Mouse (Mus musculus): ENCODE results near the gene Dnm3. TPM values are rescaled to one million over a fixed set of nuclear protein-coding genes. Genes with fewer than 3 reads are reported as not detected.

Dnm3 gene
- polyA plus RNA-seq, 1 experiment from 2014 or later, result 27.8 TPM

- Histone ChIP-seq H3K4me3 (no peak overlapping the region), H3K4me2 (replicated peaks) (no peak overlapping the region), H3K9me3 (no peaks in the 10 kb centered on the region), H3K4me1 (peaks cover 10% of the 10 kb centered on the region), H3K9ac (no peak overlapping the region), H3K27me3 (replicated peaks) (no peaks in the 10 kb centered on the region), H3K27ac (no peak overlapping the region), H3K36me3 (no peaks in the 10 kb centered on the region)
- no peak for ATAC-seq (ENCODE audit: low FRiP score, low read depth)
- WGBS, result 88% methylated on average over 11 of the region's 11 CpGs
Measured at GRCm38 (mm10) chr1:161991846-161992245, 486.0 kb downstream of the Dnm3 start.

- Histone ChIP-seq H3K4me2 (replicated peaks) (no peak overlapping the region), H3K9me3 (no peaks in the 10 kb centered on the region), H3K4me3 (no peak overlapping the region), H3K27me3 (replicated peaks) (no peaks in the 10 kb centered on the region), H3K9ac (no peak overlapping the region), H3K27ac (no peak overlapping the region), H3K36me3 (no peaks in the 10 kb centered on the region), H3K4me1 (peaks cover 10% of the 10 kb centered on the region)
- 32% methylated on average over 10 of the region's 10 CpGs for WGBS
- no peak for ATAC-seq (ENCODE audit: low FRiP score, low read depth)
Measured at GRCm38 (mm10) chr1:161990684-161991578, 486.9 kb downstream of the Dnm3 start.

DNA sequence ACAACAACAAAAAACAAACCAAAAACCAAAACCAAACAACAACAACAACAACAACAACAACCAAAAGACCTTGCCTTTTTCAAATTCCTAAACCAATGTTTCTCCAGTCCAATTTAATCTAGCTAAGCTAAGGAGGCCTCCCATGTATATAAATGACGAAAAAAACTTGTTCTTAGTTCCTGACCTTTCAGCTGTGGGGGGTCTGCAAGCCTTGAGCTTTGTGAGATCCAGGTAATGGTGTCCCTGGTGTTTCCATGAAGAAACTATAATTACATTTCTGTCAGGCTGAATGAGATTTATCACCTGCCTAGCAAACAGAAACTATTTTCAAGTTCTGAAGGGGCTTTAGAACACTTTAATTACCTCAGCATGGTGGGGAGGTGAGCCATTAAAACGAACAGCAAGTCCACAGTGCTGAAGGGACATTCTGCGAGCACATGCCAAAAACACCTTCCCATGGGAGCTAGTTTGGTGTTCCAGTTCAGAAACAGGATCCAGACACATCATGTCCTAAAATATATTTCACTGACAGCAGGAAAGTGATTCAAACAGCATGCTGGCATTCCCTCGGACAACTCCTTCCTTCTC is 493.8 kb downstream of the Dnm3 start:
- no peak for ATAC-seq (ENCODE audit: low FRiP score, low read depth)
- H3K4me3 ChIP-seq, result no peak overlapping the region
- H3K4me2 ChIP-seq (replicated peaks), result no peak overlapping the region
- no peaks in the 10 kb centered on the region for H3K9me3 ChIP-seq
- H3K9ac ChIP-seq, result no peak overlapping the region
- WGBS, result 14% methylated on average over 4 of the region's 4 CpGs
- H3K36me3 ChIP-seq, result no peaks in the 10 kb centered on the region
- H3K27ac ChIP-seq, result no peak overlapping the region
- peaks cover 11% of the 10 kb centered on the region; the same call in 1 of the 2 replicates for H3K4me1 ChIP-seq
- H3K27me3 ChIP-seq (replicated peaks), result no peaks in the 10 kb centered on the region

DNA sequence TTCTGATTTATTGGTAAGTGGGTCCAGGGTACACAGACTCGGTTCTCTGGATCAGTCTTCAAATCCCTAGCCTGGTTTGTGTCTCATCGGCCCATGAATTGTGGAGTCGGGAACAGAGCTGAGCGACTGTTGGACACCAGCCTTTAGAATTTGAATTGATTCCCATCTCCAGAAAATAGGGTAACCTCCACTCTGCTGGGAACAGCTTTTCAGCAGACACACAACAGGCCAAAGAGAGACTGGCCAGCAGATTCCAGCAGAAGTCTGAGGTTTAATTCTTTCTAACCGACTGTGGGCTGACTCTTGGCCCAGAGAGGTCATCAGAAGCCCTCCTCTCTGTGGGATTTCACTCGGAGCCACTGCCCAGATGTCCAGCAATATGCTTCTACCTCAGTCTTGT is 494.4 kb downstream of the Dnm3 start:
- peaks cover 11% of the 10 kb centered on the region; the same call in 1 of the 2 replicates for H3K4me1 ChIP-seq
- 57% methylated on average over 6 of the region's 6 CpGs for WGBS
- no peak for ATAC-seq (ENCODE audit: low FRiP score, low read depth)

DNA sequence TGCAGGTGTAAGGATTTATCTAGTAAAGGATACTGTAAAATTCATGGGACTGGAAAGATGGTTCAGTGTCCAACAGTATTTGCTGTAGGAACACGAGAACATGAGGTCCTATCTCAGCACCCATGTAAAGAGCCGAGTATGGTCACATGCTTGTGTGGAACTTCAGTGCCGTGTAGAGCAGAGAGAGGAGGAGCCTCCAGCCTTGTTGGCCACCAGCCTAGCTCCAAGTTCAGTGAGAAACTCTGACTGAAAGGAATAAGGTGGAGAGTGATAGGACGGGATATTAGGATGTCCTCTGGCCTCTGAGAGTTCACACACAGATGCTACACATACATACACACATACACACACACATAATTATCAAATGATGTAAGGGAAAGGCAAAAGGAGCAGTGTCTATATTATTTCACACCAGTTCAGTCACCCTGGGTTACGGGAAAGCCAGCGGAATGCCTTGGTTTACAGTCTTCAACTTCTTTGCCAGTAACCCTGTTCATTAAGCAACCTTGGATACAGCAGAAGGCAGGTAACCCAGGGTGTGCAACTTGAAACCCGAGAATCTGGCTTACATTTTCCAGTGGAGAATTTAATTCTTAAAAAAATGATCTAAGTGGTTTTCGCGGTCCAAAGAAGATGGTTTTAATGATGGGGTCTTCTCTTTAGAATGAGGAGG is 497.1 kb downstream of the Dnm3 start:
- 88% methylated on average over 9 of the region's 9 CpGs for WGBS
- no peak overlapping the region for H3K27ac ChIP-seq
- peaks cover 11% of the 10 kb centered on the region; the same call in 1 of the 2 replicates for H3K4me1 ChIP-seq
- H3K4me3 ChIP-seq, result no peak overlapping the region
- H3K27me3 ChIP-seq (replicated peaks), result no peaks in the 10 kb centered on the region
- no peak for ATAC-seq (ENCODE audit: low FRiP score, low read depth)
- H3K4me2 ChIP-seq (replicated peaks), result no peak overlapping the region
- H3K9ac ChIP-seq, result no peak overlapping the region
- H3K36me3 ChIP-seq, result no peaks in the 10 kb centered on the region
- no peaks in the 10 kb centered on the region for H3K9me3 ChIP-seq

More for the DNA sequence above, 494.4 kb downstream of the Dnm3 start:
- H3K27me3 ChIP-seq (replicated peaks), result no peaks in the 10 kb centered on the region
- no peak overlapping the region for H3K9ac ChIP-seq
- H3K4me3 ChIP-seq, result no peak overlapping the region
- H3K4me2 ChIP-seq (replicated peaks), result no peak overlapping the region
- no peaks in the 10 kb centered on the region for H3K36me3 ChIP-seq
- H3K9me3 ChIP-seq, result no peaks in the 10 kb centered on the region
- no peak overlapping the region for H3K27ac ChIP-seq

DNA sequence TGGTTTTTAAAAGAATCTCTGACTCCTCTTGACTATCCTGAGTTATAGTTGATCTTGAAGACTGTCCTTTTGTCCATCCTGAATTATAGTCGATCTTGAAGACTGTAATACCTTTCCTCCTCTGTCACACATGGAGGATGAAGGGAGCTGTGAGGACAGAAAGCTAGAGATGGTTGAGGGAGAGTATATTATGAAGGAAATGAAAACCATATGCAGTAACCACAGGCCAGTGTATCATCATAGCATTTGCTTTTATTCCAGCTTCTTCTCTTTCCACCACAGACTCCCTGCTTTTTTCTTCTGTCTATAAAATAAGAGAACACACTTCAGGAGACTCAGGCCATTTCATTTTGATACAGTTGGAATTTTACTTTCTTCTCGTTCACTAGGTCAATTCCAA is 497.8 kb downstream of the Dnm3 start:
- no peak overlapping the region for H3K9ac ChIP-seq
- no peaks in the 10 kb centered on the region for H3K27me3 ChIP-seq (replicated peaks)
- H3K4me1 ChIP-seq, result peaks cover 11% of the 10 kb centered on the region; the same call in 1 of the 2 replicates
- H3K27ac ChIP-seq, result no peak overlapping the region
- WGBS, result 81% methylated on average over 2 of the region's 2 CpGs
- no peak overlapping the region for H3K4me2 ChIP-seq (replicated peaks)
- no peak overlapping the region for H3K4me3 ChIP-seq
- no peaks in the 10 kb centered on the region for H3K9me3 ChIP-seq
- no peaks in the 10 kb centered on the region for H3K36me3 ChIP-seq
- no peak for ATAC-seq (ENCODE audit: low FRiP score, low read depth)

GRCm38 (mm10) chr1:161979536-161979935 is 498.3 kb downstream of the Dnm3 start, which contains the start of gene 4930558K02Rik:
4930558K02Rik (minus strand) TSS chr1:161979636.
- no peaks in the 10 kb centered on the region for H3K36me3 ChIP-seq
- 74% methylated on average over 1 of the region's 1 CpGs for WGBS
- H3K9me3 ChIP-seq, result no peaks in the 10 kb centered on the region
- H3K4me1 ChIP-seq, result peaks cover 6% of the 10 kb centered on the region; the same call in 1 of the 2 replicates
- no peak within 1 kb of the TSS for H3K27ac ChIP-seq
- no peak for ATAC-seq (ENCODE audit: low FRiP score, low read depth)
- H3K4me2 ChIP-seq (replicated peaks), result no peak within 1 kb of the TSS
- no peaks in the 10 kb centered on the region for H3K27me3 ChIP-seq (replicated peaks)
- H3K4me3 ChIP-seq, result no peak within 1 kb of the TSS
- H3K9ac ChIP-seq, result no peak within 1 kb of the TSS

DNA sequence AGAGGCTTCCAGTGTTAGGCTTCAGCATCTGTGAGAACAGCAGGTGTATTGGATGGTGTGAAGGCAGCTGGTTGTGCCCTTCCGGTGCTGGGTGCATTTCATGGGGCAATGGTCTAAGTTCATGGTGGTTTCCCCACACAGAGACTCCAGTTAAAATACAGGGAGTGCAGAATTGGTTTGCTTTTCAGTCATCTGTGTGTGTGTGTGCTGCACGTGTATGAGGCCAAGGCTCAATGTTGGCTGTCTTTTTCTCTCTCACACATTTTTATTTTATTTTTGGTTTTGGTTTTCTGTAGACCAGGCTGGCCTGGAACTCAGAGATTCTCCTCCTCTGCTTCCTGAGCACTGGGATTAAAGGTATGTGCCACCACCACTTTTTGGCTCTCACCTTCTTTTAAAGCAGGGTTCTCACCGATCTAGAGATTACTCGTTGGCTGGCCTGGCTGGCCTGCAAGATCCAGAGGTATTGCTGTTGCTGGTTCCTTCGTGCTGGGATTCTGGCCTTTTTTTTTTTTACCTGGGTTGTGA is 499.6 kb downstream of the Dnm3 start:
- H3K4me1 ChIP-seq, result no peaks in the 10 kb centered on the region

DNA sequence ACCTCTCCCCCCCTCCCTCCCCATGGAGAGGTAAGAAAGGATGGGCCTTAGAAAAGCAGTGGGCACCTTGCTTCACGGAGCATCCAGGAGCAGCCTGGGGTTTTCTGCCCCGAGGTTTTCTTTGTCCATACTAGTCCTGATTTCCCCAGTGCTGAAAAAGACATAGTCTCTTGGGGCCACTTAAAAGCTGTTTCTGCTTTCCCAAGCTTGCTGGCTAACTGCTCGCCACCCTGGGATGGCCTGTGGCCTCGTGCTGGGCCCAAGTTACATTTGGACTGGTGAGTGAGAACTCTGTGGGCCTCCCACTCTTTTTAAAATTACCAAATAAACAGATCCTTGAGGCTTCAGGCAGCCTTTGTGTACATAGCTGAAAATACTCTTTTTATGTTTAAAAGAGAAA is 500.5 kb downstream of the Dnm3 start:
- no peak for ATAC-seq (ENCODE audit: low FRiP score, low read depth)
- no peak overlapping the region for H3K4me3 ChIP-seq
- no peaks in the 10 kb centered on the region for H3K36me3 ChIP-seq
- WGBS, result 65% methylated on average over 4 of the region's 4 CpGs
- H3K27ac ChIP-seq, result no peak overlapping the region
- H3K9ac ChIP-seq, result no peak overlapping the region; the same call in 1 of the 2 replicates
- H3K4me1 ChIP-seq, result no peaks in the 10 kb centered on the region
- H3K4me2 ChIP-seq (replicated peaks), result no peak overlapping the region
- no peaks in the 10 kb centered on the region for H3K9me3 ChIP-seq
- H3K27me3 ChIP-seq (replicated peaks), result no peaks in the 10 kb centered on the region

More for the DNA sequence above, 499.6 kb downstream of the Dnm3 start:
- no peak overlapping the region for H3K9ac ChIP-seq
- H3K9me3 ChIP-seq, result no peaks in the 10 kb centered on the region
- no peak overlapping the region for H3K4me3 ChIP-seq
- no peak for ATAC-seq (ENCODE audit: low FRiP score, low read depth)
- H3K36me3 ChIP-seq, result no peaks in the 10 kb centered on the region
- H3K4me2 ChIP-seq (replicated peaks), result no peak overlapping the region
- 93% methylated on average over 5 of the region's 5 CpGs for WGBS
- no peaks in the 10 kb centered on the region for H3K27me3 ChIP-seq (replicated peaks)
- H3K27ac ChIP-seq, result no peak overlapping the region

DNA sequence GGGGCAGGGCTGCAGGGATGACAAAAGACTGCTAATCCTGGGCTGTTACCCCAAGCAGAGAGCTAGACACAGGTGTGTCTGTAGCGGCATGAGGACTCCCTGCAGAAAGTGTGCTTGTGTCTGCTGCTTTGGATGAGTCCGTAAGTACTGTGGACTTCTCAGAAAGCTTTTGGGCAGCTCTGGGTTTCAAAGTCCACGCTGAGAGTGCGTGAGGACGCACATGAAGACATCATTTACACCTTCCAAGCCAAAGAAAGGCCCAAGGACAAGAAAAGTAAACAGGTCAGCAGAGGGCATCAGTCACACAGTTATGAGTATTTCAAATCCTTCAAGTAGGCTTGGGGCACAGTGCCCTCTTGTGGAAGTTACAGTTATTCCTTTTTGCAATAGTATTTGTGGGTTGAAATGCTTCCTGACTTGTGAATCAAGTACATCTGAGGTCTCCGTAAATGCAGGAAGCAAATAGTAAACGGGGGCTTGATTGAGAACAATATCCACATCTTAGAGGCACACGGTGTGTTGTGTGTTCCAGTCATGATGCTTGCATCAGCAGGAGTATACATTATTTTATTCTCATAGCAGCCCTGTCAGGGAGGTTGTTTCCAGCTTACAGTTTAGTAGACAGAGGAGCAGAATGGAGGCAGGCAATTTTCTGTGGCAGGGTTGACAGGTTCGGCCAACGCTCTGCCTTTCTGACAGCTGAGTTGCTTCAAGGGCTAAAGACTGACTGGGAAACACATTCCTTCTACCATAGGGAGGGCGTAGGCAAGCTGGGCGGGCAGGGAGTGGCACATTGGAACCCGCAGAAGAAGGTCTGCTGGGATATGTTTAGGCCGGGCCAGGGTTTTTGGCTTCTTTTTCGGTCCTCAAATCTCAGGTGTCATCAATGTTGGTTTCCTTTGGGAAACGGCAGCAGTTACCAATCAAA is 501.3 kb downstream of the Dnm3 start:
- no peaks in the 10 kb centered on the region for H3K4me1 ChIP-seq
- H3K27ac ChIP-seq, result no peak overlapping the region
- 53% methylated on average over 16 of the region's 16 CpGs for WGBS
- peak; percentile 67 for ATAC-seq (ENCODE audit: low FRiP score, low read depth)
- no peak overlapping the region for H3K4me3 ChIP-seq
- H3K36me3 ChIP-seq, result no peaks in the 10 kb centered on the region
- no peak overlapping the region for H3K4me2 ChIP-seq (replicated peaks)
- H3K9me3 ChIP-seq, result no peaks in the 10 kb centered on the region
- no peaks in the 10 kb centered on the region for H3K27me3 ChIP-seq (replicated peaks)
- no peak overlapping the region; the same call in 1 of the 2 replicates for H3K9ac ChIP-seq

DNA sequence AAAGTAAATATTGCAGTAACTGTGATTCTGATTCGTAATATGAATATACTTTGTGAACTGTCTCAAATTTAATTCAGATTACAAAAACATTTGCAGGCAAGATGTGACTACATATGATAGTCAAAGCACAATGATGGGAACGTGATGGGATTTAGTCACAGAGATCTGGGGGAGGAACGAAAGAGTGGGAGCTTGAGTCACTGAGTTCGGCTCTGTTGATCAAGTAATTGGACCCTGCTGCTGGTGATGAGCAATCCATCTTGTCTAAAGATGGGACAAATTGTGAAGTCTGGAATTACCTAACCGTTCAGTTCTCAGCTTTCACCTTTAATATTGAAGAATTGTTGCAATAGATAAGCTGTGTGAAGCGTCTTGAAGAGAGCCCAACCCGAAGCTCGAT is 505.6 kb downstream of the Dnm3 start:
- WGBS, result 92% methylated on average over 8 of the region's 8 CpGs
- Histone ChIP-seq H3K27ac (no peak overlapping the region), H3K9me3 (no peaks in the 10 kb centered on the region)

More for the DNA sequence above, 505.6 kb downstream of the Dnm3 start:
- Histone ChIP-seq H3K4me2 (replicated peaks) (no peak overlapping the region), H3K36me3 (peaks cover 6% of the 10 kb centered on the region; the same call in 1 of the 2 replicates), H3K9ac (no peak overlapping the region), H3K27me3 (replicated peaks) (no peaks in the 10 kb centered on the region), H3K4me3 (no peak overlapping the region), H3K4me1 (peaks cover 12% of the 10 kb centered on the region)
- ATAC-seq (ENCODE audit: low FRiP score, low read depth), result no peak

All from neural tube, embryonic 12.5 days (tissue).